Mouse (Mus musculus) heart, postnatal 14 days (tissue): ENCODE results near the gene Kcnk10. TPM values are rescaled to one million over a fixed set of nuclear protein-coding genes. Genes with fewer than 3 reads are reported as not detected.

ENCODE experiments used
- DNase-seq, 2 experiments: peaks; one replicate each; pipeline ENCODE4 v3.0.0; 2021 to 2022
- intact Hi-C: fragments of 180-260 bp; cut with DNase I; formaldehyde crosslinking; loops from one replicate; pipeline ENCODE4 v1.15.1; 2025
- total RNA-seq, 2 experiments: library from RNA; stranded (reverse); gene quantifications; 2 replicates each; pipeline ENCODE4 v1.2.3; 2021

Gene Kcnk10
- total RNA-seq, 2 experiments from 2014 or later, result not detected

DNA sequence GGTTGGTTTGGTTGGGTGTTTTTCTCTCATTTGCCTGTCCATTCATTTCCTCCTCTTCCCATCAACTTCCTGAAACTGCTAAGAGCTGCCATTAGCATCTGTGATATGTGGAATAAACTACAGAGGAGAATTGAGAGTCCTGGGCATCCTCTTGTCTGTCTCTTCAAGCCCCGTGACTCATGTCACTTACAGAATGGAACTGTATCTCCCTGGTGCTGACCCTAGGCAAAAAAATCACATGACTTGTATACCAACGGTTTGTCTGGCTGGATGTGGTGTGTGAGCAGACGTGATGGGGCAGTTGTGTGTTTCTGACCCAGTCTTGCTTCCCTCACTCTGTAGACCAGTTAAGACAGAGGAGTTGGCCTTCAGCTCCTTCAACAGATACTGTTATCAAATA, 134.4 kb downstream of the Kcnk10 start:
- intact Hi-C loops, result no loop called here
- no peak for DNase-seq

DNA sequence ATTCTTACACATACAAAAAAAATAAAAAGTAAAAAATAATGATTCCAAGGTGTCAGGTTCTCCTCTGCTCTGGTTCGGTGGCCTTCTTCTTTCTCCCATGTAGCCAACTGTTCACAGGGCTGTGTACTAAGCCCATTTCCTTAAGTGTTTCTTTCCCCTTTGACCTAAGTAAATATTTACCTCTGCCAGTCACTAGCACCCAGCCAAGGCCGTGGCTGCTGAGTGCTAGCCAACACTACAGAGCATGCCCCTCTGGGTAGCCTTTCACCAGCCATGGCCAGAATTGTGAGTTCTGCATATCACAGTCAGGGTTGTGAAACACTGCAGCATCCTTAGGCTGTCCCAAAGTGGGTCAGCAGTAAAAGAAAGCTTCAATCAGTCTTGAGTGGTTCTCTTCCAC, 140.0 kb downstream of the Kcnk10 start:
- intact Hi-C loops, result no loop called here
- no peak for DNase-seq

DNA sequence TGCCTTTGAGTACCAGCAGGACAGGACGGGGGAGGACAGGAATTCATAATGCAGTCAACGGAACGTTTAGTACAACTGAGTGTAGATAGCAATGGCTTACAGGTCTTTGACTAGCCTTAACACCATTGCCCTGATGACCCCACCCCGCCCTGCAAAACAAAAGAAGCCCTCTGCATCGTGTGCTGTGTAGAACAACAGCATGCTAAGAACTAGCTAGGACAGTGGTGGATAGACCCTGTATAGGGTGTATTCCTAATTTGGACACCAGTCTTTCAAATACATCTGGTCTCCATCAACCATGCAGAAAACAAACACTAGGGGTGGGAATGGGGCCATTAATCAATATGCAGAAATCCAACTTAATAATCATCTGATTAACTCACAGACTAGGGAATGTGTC, 147.4 kb downstream of the Kcnk10 start:
- intact Hi-C loops, result no loop called here

DNA sequence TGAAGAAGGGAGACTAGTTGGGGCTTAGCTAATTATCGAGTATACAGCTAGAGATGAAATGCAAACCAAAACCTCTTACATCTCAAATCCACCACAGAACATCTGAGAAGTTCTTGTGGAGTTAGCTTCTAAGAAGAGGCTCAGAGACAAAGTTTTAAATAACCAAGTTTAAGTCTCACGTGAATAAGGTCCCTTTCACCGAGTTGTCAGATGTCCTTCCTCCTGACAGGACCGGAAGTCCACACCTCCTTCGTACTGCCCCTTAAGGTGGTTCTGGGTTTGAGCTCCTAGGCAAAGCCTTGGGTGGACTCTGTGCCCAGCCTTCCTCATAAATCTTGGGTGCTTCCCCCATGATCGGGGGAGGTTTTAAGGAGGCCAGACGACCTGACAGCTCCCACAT, 156.8 kb downstream of the Kcnk10 start:
- DNase-seq, result no peak
- intact Hi-C loops, result no loop called here

More for the DNA sequence above, 147.4 kb downstream of the Kcnk10 start:
- DNase-seq, result no peak

DNA sequence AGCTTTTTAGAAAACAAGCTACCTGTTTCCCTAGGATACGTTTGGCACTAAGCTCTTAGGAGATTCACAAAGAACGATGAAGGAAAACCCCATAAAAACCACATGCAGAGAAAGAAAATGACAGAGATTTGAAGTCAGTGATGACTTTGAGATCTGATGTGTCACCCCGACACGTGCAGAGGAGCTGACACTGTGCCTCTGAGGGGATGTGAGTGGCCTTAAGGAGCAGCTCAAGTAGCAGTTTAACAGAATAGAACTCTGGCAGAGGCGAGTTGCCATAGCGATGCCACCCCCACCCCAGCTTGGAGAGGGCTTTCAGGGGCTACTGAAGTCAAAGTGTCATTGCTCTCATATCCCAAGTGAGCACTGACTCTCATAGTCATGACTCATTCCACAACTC, 158.3 kb downstream of the Kcnk10 start:
- intact Hi-C loops, result no loop called here
- no peak for DNase-seq

DNA sequence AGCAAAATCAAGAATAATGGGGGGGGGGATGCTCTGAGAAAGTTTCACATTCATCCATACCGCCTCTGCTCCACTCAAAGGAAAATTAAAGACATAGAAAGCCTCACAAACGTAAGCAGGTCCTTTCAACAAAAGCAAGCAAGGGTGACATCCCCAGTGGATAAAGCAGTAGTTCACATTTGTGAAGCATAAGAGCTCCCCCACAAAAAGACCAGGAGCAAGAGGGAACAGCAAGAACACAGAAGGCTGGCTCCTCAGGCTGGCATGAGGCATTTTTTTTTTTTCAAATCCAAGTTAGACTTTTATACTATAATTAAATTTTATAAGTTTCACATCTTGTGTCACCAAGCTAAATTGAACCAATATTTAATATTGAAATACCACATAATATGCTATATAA, 168.5 kb downstream of the Kcnk10 start:
- DNase-seq, result no peak
- intact Hi-C loops, result no loop called here

DNA sequence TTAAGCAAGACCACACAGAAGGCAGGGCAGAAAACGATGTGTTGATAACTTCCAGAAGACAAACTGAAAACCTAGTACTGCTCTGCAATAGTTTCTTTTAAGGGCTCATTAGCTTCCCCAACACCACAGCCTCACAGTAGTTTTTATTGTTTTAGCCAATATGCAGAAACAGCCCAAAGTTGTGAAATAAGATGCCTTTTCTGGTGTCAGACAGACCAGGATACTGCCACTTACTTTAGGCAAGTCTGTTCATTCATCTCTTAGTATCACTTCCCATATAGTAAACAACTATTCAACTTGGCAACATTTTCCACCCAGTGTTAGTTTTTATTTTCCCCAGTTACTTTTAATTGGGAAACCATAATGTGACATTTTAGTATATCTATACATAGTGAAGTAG, 171.5 kb downstream of the Kcnk10 start:
- DNase-seq, result no peak
- intact Hi-C loops, result no loop called here

DNA sequence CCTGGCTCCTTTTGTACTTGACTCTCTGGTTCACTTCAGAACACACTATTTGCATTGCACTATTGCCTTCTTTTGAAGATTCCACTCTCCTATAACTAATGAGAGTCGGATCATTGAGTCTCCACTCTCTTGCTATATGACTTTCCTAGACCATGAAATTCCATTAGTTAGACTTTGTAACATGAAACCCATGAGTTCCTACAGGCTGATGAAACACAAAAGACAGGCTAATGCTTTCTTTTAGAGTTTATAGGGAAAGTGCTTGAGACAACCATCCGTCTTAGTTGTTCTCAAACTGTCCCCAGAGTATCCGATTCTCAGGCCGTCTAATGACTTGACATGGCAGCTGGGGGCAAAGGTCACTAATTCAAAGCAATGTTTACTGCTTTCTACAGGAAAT, 172.0 kb downstream of the Kcnk10 start:
- intact Hi-C loops, result no loop called here
- DNase-seq, result no peak

DNA sequence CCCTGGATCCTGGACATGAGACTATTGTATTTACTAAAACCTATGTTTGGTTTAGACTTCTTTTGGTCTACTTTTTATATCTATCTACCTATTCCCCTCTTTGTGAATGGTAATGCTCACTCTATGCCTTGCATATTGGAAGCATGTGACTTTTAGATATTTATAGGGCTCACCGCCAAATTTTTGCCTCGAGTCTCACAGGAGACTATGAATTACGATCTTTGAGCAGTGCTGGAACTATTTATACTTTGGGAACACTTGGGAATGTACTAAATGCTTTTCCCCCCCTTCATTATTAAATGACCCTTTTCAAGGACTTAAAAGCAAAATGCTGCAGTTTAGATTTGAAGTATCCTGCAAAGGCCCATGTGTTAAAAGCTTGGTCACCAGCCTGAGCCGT, 181.5 kb downstream of the Kcnk10 start:
- no peak for DNase-seq
- intact Hi-C loops, result no loop called here

DNA sequence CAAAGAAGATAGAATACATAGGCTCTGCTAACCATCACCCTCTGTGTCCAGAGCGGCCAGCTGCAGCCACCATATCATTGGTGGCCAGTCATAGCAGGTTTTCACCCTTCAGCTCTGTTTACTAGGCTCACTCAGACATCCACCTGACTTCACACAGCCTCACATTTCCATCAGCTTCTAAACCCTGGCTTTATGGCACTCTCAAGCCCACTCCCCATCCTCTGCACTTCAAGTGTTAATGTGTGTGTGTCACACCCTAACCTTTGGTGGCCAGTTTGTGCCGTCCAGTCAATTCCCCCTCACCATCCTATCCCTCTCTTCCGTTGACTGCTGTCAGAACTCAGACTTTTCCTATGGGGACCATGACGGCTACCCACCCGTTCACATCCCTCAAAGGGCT, 184.0 kb downstream of the Kcnk10 start:
- intact Hi-C loops, result no loop called here
- no peak for DNase-seq

DNA sequence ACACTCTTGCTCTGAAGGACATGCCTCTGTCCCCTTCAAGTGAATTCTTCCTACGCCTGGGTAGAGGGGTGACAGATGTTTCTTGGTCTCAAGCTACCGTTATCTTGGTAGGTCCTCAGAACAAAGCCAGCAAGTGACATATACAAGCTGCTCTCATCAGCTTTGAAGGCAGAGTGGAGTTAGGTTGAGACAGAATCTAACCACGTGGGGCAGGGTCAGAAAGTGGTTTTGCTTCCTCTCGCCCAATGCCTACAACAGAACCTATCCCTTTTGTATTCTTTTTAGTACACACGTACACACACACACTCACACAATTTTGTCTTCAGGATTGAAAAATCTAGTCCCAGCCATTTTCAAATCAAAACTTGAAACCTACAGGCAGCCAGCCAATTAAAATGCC, 186.8 kb downstream of the Kcnk10 start:
- DNase-seq, result no peak
- intact Hi-C loops, result no loop called here

DNA sequence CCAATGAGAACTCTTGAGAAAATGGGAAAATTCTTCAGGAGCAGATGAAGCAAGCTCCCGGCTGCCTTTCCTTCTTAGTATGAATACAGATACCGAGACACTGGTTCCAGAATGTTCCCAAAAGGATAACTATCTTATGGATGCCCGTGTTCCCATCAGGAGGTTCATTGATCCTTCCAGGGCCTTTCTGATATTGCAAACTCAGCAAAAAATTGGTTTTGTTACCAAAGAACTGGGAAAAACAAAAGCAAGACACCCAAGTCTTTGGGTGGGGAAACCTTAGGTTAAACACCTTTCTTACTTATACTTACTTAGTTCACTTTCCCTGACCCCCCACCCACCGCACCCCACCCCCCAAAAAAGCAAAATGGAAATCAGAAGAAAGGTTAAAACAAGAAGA, 188.5 kb downstream of the Kcnk10 start:
- intact Hi-C loops, result no loop called here
- DNase-seq, result no peak

Other genes starting within 250 kb of the Kcnk10 start
- 1 to 10 TPM; 5.9 TPM for gene Spata7, start 49.8 kb upstream of the Kcnk10 start, total RNA-seq
- gene Ptpn21, start 159.1 kb upstream of the Kcnk10 start, total RNA-seq, result 10 to 100 TPM; 21.6 to 22.5 TPM
- gene Zc3h14, start 168.7 kb upstream of the Kcnk10 start, total RNA-seq, result 10 to 100 TPM; 60.3 to 64.3 TPM